Mouse (Mus musculus) spleen, adult 2 months (tissue): Measurements from ENCODE around the gene Kcmf1.

Experiments
- CTCF ChIP-seq: fragments of 200-500 bp; IDR thresholded peaks from 2 replicates; pipeline ENCODE4 v1.5.1; 2011; ENCODE audit warnings: mild to moderate bottlenecking, inconsistent platforms; ENCODE audit not compliant: insufficient read depth, insufficient read length, insufficient replicate concordance; ENCODE audit errors: extremely low read depth
- POLR2A ChIP-seq: fragments of 200-500 bp; IDR thresholded peaks from 2 replicates; pipeline ENCODE4 v1.6.1; 2011; ENCODE audit warnings: low read depth, low read length, inconsistent platforms

GRCm38 (mm10) chr6:72888655-72889054, 11.1 kb downstream of the Kcmf1 start:
- TF ChIP-seq POLR2A (no peak), CTCF (no peak)
